Mouse (Mus musculus): ENCODE results near the gene Klf3.

GRCm38 (mm10) chr5:64879241-64879640, 76.1 kb downstream of the Klf3 start:
- TF ChIP-seq CTCF (conservative IDR thresholded peaks at IDR 0.05; ENCODE audit: insufficient read depth, insufficient read length, low read depth, low read length) (no peak), POLR2A (IDR thresholded peaks at IDR 0.05; ENCODE audit: low read depth, low read length) (no peak)
